Mouse (Mus musculus) spleen, adult 18-20 months (tissue): ENCODE results near the gene Cln5.

Source experiments
- DNase-seq, 2 experiments: peaks; one replicate each; pipeline ENCODE4 v3.0.0; 2022; ENCODE audit warnings: mixed read lengths in 2 of 2

The Cln5 gene

GRCm38 (mm10) chr14:103112606-103113363 is 42.8 kb downstream of the Cln5 start:
- DNase-seq, result no peak

- DNase-seq, result no peak
Observed at GRCm38 (mm10) chr14:103114994-103115670, 45.1 kb downstream of the Cln5 start.

- no peak for DNase-seq
Observed at GRCm38 (mm10) chr14:103125756-103126155, 55.7 kb downstream of the Cln5 start.
